Mouse (Mus musculus) heart, postnatal 10 days (tissue): ENCODE results near the gene Osgepl1. TPM values are rescaled to one million over a fixed set of nuclear protein-coding genes. Genes with fewer than 3 reads are reported as not detected.
"Not testable (repeated sequence)": the region's sequence is repeated elsewhere in the genome, so short reads cannot be mapped to it uniquely, and the experiment has no call there.

Experiments used
- DNase-seq, 2 experiments: peaks; one replicate each; pipeline ENCODE4 v3.0.0; 2021
- intact Hi-C: fragments of 180-260 bp; cut with DNase I; formaldehyde crosslinking; loops from one replicate; pipeline ENCODE4 v1.15.1; 2025
- total RNA-seq, 2 experiments: library from RNA; stranded (reverse); gene quantifications; 2 replicates each; pipeline ENCODE4 v1.2.3; 2021

Gene Osgepl1
- 10 to 100 TPM; 29.5 to 34.4 TPM for total RNA-seq

DNA sequence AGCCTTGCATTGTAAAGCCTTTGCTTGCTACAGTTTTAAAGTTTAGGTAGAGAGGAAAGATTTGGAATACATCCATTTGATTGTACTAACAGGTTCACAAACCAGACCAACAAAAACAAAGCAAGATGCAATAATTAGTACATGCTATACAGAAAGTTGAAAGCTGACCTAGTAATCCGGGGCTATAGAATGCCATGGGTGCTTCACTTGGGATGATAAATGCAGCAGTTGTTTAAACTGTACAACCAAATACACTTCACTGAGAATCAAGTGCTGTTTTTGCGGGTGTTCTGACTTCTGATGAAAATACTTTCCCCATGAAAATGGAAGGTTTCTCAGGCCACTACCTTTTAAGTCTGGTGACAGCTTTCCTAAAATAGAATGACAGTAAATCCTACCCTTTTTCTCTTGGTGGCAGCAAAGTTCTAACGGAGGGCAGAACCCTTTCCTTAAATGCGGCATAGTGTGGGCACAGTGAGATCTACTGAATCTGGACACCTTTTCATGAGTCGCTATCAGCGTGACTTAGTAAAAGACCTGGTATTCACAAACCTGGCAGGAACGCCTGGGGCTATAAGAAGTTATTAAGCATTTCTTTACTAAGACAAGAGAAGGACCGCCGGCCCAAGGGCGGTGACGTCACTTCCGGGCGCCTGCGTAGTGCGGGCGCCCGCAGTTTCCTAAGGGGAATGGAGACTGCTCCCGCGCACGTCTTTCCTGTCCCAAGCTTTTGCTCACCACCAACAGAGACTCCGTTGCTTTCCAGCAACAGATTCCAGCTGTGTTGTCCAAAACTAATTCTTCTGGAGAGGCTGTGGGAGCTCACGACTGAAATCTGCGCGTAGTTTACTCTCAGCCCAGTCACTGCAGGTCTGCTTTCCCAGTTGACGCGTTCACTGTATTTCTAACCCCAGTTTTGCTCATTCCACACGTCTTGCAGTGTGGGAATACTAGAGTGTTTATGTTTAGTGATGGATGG lies at the start of gene Osgepl1:
Gene Osgepl1 (plus strand): TSS at position 636 of the 979 bp plus-strand sequence.
- intact Hi-C loops, result loop anchor here (1.0 kb wide), 2 partner anchors 16 to 39 kb away; partner anchors contain the start of genes Asdurf, Asnsd1, Gm28551 and Gm28778
- peak; percentile 89 to 90 for DNase-seq

DNA sequence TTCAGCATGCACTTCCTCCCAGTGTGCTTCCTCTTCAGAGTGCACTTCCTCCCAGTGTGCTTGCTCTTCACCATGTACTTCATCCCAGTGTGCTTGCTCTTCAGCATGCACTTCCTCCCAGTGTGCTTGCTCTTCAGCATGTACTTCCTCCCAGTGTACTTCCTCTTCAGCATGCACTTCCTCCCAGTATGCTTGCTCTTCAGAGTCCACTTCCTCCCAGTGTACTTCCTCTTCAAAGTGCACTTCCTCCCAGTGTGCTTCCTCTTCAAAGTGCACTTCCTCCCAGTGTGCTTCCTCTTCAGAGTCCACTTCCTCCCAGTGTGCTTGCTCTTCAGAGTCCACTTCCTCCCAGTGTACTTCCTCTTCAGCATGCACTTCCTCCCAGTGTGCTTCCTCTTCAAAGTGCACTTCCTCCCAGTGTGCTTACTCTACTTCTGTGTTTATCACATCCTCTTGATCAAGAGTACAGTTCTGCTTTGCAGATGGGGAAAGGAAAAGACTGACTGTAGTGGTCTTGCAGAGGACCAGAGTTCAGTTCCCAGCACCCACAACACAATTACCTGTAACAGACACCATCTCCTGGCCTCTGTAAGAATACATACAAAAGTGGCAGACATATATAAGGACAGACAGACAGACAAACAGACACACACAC lies 48.3 kb upstream of the Osgepl1 start:
- intact Hi-C loops, DNase-seq: not testable (repeated sequence)

DNA sequence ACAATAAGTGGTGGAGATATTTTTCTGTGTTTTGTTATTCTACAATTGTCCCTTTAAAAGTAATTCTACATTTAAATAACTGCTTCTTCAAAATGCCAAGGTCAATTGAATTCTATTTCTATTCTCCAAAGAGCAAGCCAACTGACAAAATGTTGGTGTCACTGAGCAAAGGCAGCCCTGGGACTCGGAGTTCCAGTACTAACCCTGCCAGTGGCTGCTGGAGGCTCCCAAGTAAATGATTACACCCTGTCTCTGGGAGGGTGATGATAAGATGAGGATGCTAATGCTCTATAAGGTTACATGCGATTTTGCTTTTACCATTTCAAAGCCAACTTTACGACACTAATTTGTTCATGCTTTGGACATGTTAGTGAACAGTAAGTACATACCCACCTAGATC lies 43.5 kb upstream of the Osgepl1 start:
- peak; percentile 15 to 19 for DNase-seq
- intact Hi-C loops, result no loop called here

DNA sequence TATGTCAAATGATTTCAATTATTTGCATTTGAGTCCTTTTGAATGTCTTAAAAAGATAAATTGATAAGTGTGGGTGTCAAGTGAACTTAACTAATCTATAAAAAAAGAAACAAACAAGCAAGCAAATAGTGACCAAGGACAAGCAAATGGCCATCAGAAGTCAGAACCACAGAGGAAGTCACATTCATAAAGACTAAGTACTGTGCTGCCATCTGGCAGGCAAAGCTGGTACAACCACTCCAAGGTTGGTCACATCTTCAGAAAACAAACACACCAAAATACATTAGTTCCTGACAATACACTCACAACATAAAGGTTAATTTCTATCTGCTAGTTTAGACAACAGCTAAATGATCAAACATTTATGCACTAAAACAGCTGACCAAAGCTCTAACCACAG lies 40.8 kb upstream of the Osgepl1 start:
- peak; percentile 38 to 55 for DNase-seq
- intact Hi-C loops, result loop anchor here (1.0 kb wide), 1 partner anchor 219 kb away; no protein-coding TSS in a partner anchor

DNA sequence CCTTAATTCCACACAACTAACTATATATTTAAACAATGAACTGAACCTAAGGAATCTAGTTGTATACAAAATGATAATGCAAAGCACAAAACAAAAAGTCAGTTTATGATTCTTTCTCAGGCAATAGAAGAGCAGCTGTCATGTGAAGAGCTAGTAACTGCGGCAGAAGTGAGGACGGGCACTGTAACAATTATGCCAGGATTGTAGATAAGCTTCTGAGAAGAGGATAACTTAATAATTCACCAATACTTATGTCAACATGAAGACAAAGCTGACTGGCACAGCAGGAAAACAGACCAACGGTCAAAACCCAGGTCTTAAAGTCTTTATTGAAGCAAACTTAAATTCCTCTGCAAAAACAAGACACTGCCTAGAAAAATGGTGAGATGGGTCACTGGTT lies 22.2 kb upstream of the Osgepl1 start:
- intact Hi-C loops, result loop anchor here (10.0 kb wide), 1 partner anchor 446 kb away; the partner anchor contains the start of gene Hibch
- no peak for DNase-seq

DNA sequence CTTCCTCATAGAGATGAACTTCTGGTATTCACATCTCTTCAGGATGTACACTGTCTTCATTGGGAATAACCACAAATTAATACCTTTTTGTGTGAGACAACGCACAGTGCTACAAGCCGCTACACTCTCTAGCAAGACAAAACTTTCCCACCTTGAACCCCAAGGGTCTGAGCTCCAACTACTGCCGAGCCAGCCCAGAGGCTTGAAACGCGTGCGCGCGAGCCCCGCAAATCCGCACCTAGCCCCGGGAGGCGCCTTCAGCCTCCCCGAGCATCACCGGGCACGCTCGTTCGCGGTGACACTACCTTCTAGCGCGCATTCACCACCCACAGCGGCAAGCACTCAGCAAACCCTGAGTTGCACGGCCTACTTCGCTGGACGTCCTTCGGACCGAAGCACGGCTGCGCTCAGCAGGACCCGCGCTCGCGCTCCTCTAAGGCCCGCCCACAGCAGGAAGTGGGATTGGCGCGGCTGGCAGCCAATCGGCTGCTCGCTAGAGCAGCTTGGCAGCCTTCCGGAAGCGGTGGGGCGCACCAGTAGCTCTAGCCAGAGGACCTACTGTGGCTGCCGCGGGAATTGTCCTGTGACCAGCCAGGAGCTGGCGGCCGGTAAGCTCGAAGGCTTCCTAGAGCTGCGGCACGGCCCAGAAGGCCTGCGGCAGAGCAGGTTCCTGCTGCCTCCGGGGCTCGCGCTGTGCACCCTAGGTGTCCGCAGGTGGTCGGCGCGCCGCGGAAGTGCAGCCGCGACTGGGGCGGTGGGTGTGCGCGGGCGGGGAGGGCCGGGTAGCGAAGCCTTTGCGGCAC lies 16.6 kb upstream of the Osgepl1 start, which contains the start of the genes Pms1, Ormdl1 and Gm28778:
Gene Pms1 (minus strand): TSS at position 438 of the 803 bp plus-strand sequence.
Gene Ormdl1 (plus strand): TSS at position 515 of the 803 bp plus-strand sequence.
Gene Gm28778 (plus strand): TSS at position 531 of the 803 bp plus-strand sequence.
- intact Hi-C loops, result loop anchor here (1.0 to 10.0 kb wide), 2 partner anchors 17 to 452 kb away; partner anchors contain the start of genes Hibch and Osgepl1
- DNase-seq, result peak; percentile 97

DNA sequence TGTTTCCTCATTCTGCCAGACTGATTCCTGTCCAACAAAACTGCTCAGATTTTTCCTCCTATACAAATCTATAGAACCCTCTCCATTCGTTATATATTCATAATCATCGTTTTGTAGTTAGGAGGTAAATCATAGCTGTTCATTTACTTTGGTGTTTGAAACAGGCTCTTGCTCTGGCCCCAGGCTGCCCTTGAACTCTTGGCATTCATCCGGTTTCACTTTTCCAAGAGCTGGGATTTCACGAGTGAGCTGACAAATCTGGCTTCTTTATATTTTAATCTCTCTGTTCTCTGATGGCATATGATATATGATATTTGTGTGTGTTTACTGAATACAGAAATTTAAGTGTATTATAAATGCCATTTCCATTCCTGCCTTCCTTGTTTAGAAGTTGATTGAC lies 12.9 kb upstream of the Osgepl1 start:
- intact Hi-C loops, result no loop called here

DNA sequence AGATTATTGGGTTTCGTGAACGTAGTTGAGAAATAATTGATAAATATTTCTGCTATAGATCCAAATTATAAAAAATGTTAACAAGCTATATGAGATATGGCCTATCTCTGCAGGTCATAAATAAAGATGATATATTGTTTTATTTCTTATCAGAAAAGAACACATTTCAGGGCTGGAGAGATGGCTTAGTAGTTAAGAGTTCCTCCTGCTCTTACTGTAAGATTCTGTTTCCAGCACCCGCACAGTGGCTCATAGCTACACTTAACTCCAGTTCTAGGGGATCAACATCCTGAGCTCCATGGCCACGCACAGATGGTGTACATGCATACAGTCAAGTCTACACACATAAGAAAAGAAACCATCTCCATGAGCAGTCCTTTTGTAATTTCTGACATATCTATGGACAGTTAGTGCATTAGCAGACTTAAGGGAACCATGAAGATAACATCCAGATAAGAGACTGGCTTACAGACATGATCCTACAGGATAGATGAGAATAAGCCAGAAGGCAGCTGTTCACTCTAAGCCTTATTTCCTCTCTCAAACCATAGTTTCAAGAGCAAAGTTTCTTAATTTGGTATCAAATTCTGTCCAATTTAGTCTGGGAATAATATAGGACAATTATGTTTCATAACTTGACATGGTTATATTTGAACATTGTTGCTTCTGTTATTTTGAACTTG lies 8.4 kb downstream of the Osgepl1 start:
- no peak for DNase-seq
- intact Hi-C loops, result no loop called here

More for the DNA sequence above, 12.9 kb upstream of the Osgepl1 start:
- DNase-seq, result no peak

DNA sequence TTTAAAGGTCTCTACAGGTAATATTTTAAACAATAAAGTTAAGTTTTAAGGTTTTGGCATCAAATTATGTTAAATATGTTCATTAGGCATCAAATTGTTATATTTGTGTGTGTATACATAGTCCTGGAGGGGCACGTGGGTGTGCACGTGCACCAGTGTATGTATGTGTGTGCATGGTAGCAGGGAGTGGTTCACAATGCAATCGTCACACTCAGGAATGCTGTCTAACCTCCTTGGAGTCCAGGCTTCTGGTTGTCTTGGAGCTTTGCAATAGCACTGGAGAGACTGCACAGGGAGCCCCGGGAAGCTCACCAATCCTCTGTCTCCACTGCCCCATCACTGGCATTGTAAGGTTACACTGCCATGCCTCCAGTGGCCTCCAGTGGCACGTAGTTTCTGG lies 9.8 kb downstream of the Osgepl1 start:
- intact Hi-C loops, result no loop called here
- DNase-seq, result no peak

DNA sequence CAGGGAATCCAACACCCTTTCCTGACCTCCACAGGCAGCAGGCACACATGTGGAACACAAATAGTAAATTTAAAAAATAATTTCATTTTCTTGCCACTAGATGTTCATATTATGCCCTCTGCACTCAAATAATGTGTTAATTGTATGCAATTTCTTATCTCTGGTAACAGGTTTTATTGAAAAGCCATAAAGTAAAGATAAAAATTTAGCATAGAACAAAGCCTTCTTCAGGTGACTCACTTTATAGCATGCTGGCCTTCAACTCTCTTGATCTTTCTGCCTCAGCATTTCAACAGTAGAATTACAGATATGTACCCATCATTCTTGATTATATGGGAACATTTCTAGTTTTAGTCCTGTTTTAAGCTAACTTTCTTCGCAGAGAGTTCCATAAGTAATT lies 10.9 kb downstream of the Osgepl1 start:
- no peak for DNase-seq
- intact Hi-C loops, result no loop called here

DNA sequence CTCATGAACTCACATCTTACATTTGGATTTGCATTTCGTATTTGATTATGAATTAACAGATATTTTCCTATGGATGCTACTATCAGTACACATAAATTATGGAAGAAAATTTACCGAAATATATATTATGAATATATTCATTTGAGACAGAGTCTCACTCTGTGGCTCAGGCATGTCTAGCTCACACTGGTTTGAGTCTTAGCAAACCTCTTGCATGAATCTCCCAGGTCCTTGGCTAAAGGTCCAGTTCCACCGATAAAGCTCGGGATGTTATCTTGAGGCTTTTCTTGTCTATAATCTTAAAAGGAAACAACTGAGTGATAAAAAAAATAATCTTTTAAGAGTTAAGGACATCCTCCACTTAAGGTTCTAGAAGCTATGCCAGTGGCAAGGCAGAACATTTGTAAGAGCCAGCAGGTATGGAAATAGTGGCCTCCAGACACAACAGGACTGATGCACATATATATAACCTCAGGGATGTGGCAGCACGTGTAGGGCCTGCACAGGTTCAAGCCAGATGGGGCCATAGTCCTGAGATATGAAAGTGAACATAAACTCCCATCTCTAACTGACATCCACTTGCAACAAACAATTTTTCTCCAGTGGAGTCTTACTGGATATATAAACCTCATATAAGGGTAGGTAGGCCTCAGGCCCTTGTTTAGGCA lies 11.5 kb downstream of the Osgepl1 start:
- intact Hi-C loops, result no loop called here
- DNase-seq, result no peak

DNA sequence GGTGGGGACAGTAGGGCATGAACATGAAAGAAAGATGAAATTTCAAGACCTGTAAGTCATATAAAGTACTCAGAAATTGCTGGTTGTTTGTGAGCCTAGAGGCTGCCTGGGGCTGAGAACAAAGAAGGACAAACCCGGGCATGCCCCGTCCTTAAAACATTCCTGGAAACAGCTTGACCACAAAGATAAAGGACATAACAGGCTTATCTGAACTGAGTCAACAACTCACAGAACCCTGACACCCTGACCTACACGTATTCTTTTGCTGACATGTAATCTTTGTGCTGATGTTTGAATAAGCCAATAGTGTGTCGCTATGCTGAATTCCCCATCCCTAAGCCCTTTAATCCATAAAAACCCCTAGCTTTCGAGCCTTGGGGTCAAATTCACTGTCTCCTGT lies 20.1 kb downstream of the Osgepl1 start:
- intact Hi-C loops, result not testable (repeated sequence)

DNA sequence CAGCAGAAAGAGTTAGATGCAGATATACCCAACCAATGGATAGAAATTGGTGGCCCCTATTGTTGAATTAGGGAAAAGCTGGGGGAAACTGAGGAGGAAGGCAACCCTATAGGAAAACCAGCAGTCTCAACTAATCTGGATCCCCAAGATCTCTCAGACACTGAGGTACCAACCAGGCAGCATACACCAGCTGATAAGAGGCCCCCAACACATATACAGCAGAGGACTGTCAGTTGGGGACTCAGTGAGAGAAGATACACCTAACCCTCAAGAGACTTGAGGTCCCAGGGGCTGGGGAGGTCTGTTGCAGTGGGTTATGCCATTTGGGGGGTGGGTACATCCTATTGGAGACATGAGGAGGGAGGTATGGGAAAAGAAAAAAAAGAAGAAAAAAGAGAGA lies 22.0 kb downstream of the Osgepl1 start:
- intact Hi-C loops, result no loop called here
- DNase-seq, result no peak

More for the DNA sequence above, 20.1 kb downstream of the Osgepl1 start:
- DNase-seq, result not testable (repeated sequence)

DNA sequence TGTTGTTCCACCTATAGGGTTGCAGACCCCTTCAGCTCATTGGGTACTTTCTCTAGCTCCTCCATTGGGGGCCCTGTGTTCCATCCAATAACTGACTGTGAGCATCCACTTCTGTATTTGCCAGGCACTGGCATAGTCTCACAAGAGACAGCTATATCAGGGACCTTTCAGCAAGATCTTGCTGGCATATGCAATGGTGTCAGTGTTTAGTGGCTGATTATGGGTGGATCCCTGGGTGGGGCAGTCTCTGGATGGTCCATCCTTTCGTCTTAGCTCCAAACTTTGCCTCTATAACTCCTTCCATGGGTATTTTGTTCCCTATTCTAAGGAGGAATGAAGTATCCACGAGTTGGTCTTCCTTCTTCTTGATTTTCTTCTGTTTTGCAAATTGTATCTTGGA lies 24.0 kb downstream of the Osgepl1 start:
- intact Hi-C loops, DNase-seq: not testable (repeated sequence)

DNA sequence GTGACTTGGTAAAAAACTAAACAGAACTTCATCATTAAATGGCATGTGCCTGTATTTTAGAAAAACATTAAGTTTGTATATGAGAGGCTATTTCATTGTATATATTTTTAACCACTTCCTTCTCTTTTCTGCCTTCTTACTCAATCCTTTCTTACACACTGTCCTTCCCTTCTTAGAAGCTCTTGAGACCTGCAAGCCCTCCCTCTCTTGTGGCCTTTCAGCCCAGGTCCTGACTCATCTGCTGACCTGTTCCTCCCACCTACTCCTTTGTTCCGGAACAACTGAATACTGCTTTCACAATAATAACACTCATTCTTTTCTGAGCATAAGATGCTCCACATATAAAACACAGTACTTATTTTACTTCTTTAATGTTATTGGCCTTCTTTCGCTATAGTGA lies 27.6 kb downstream of the Osgepl1 start:
- intact Hi-C loops, result no loop called here
- no peak for DNase-seq

DNA sequence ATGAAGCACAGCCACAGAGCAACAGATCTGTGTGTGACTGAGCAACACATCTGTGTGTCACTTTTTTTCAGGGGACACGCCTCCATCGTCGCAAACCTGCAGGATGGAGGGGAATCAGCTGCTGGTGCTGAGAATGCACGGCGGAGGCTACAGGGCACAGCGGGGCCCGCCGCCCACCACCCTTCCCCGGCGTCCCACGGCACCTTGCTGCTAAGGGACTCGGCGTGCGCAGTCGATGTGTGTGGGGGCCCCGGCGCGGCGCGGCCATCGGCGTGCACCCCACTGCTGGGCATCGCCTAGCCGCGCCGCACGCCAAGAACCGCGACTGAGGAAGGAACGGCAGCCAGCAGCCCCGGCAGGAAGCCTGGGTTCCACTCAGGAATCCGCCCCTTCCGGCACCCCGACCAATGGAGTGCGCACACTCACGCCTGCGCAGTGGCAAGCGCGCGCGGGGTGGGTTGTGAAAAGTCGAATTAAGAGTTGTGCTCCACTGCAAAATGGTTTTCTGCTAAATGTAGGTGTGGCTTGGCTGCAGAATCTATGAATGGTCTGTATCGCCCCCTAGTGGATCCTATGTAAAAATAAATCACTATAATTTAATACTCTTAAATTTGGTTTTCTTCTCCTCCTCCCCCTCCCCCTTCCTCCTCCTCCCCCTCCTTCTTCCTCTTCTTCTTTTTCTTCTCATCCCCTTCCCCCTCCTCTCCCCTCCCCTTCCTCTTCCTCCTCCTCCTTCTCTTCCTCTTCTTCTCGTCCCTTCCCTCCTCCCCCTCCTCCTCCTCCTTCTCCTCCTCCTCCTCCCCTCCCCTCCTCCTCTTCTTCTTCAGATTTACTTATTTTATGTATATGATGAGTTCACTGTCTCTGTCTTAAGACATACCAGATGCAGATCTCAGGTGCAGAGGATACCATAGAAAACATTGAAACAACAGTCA lies 39.2 kb downstream of the Osgepl1 start, which contains the start of the genes Asdurf, Gm28551 and Asnsd1:
Gene Asdurf (minus strand): TSS at position 293 of the 935 bp plus-strand sequence.
Gene Gm28551 (minus strand): TSS at position 341 of the 935 bp plus-strand sequence.
Gene Asnsd1 (minus strand): TSS at position 426 of the 935 bp plus-strand sequence.
- peak; percentile 98 to 99 for DNase-seq
- intact Hi-C loops, result loop anchor here (1.0 kb wide), 2 partner anchors 39 to 299 kb away; partner anchors contain the start of gene Osgepl1

DNA sequence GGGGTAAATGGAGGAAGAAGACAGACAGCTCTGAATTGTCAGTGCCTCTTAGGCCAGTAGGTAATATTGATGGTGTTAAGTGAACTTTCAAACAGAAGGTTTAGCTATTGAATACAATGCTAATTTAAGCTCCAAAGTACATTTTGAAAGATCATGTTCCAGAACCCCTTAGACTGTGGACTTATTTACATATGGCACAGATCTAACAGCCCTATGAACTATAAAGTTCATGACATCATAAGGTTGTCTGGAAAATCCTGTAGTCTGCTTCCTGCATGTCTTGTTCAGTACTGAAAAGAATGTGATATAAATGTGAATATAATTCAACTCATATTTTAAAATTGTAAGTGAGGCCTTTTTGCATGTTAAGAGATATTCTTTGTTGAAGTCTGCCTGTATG lies 45.6 kb downstream of the Osgepl1 start:
- DNase-seq, result no peak
- intact Hi-C loops, result no loop called here
